Mouse (Mus musculus): Measurements from ENCODE around the gene Tfip11. TPM values are rescaled to one million over a fixed set of nuclear protein-coding genes. Genes with fewer than 3 reads are reported as not detected.

Gene Tfip11
- polyA plus RNA-seq, 1 experiment from 2014 or later: 27.1 TPM

DNA sequence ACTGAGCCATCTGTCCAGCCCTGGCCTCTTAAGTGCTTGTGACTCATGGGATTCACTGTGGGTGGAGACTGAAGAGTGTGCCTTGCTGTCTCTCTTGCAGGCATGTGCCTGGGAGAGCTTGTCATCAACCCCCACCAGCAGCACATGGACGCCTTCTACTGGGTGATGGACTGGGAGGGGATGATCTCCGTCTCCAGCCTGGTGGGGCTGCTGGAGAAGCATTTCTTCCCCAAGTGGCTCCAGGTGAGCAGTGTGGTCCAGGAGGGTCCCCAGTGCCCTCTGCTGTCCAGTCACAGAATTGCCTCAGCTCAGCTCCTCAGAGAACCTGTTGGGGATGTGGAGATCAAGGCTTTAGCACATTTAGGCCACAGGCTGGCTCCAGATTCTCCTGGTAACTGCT lies 9.3 kb downstream of the Tfip11 start:
- 19% methylated on average over 2 of the region's 2 CpGs for WGBS
- peak; percentile 67 for DNase-seq
- no peak overlapping the region for H3K4me3 ChIP-seq (ENCODE audit: low read depth, low read length)

DNA sequence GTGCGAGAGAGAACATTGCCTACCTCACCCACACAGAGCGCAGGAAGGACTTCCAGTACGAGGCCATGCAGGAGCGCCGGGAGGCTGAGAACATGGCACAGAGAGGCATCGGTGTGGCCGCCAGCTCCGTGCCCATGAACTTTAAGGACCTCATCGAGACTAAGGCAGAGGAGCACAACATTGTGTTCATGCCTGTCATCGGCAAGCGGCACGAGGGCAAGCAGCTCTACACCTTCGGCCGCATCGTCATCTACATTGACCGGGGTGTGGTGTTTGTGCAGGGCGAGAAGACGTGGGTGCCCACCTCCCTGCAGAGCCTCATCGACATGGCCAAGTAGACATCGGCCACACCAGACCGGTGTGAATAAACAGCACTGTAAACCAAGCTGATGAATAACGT lies 10.8 kb downstream of the Tfip11 start:
- WGBS: 92% methylated on average over 22 of the region's 22 CpGs
- DNase-seq (no peak), ATAC-seq (ENCODE audit: insufficient read depth) (no peak)
- Histone ChIP-seq H3K27ac (ENCODE audit: low read depth) (no peak overlapping the region), H3K4me1 (ENCODE audit: insufficient read depth) (0 out of 2 replicates have a peak, but pooled peaks cover 3% of the 10 kb centered on the region), H3K27me3 (ENCODE audit: insufficient read depth, low read length) (no peaks in the 10 kb centered on the region), H3K4me3 (ENCODE audit: low read depth, low read length) (no peak overlapping the region), H3K4me2 (no peak overlapping the region), H3K9me3 (ENCODE audit: low read depth, low read length) (no peaks in the 10 kb centered on the region), H3K9ac (no peak overlapping the region), H3K36me3 (ENCODE audit: insufficient read depth) (peaks cover 87% of the 10 kb centered on the region)
- no peak for TF ChIP-seq CTCF (IDR thresholded peaks at IDR 0.05; ENCODE audit: low read depth)

More for the DNA sequence above, 9.3 kb downstream of the Tfip11 start:
- no peak overlapping the region for H3K9ac ChIP-seq
- no peak overlapping the region for H3K4me2 ChIP-seq
- ATAC-seq (ENCODE audit: insufficient read depth): 0 out of 2 replicates have a peak, but pooled peaks have one; percentile 23
- peak; percentile 76 for TF ChIP-seq CTCF (IDR thresholded peaks at IDR 0.05; ENCODE audit: low read depth)
- H3K27me3 ChIP-seq (ENCODE audit: insufficient read depth, low read length): no peaks in the 10 kb centered on the region
- H3K27ac ChIP-seq (ENCODE audit: low read depth): no peak overlapping the region
- no peaks in the 10 kb centered on the region for H3K9me3 ChIP-seq (ENCODE audit: low read depth, low read length)
- H3K4me1 ChIP-seq (ENCODE audit: insufficient read depth): no peaks in the 10 kb centered on the region
- H3K36me3 ChIP-seq (ENCODE audit: insufficient read depth): peaks cover 97% of the 10 kb centered on the region

DNA sequence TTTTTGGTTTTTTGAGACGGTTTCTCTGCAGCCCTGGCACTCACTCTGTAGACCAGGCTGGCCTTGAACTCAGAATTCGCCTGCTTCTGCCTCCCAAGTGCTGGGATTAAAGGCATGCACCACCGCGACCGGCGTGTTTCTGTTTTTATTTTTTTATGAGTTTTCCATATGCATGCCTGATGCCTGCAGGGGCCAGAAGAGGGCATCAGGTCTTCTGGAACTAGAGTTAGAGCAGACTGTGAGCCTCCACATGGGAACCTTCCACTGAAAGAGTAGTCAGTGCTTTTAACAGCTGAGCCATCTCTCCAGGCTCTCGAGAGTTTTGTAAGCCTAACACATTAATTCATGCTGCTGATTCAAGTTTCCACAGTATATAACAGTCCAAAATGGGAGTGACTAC lies 13.1 kb downstream of the Tfip11 start:
- Histone ChIP-seq H3K4me2 (no peak overlapping the region), H3K27me3 (ENCODE audit: insufficient read depth, low read length) (no peaks in the 10 kb centered on the region), H3K4me3 (ENCODE audit: low read depth, low read length) (no peak overlapping the region), H3K27ac (ENCODE audit: low read depth) (no peak overlapping the region), H3K9me3 (ENCODE audit: low read depth, low read length) (no peaks in the 10 kb centered on the region), H3K4me1 (ENCODE audit: insufficient read depth) (0 out of 2 replicates have a peak, but pooled peaks cover 3% of the 10 kb centered on the region), H3K9ac (no peak overlapping the region), H3K36me3 (ENCODE audit: insufficient read depth) (peaks cover 64% of the 10 kb centered on the region)
- ATAC-seq (ENCODE audit: insufficient read depth): no peak
- DNase-seq: no peak
- no peak for TF ChIP-seq CTCF (IDR thresholded peaks at IDR 0.05; ENCODE audit: low read depth)
- 66% methylated on average over 7 of the region's 7 CpGs for WGBS

DNA sequence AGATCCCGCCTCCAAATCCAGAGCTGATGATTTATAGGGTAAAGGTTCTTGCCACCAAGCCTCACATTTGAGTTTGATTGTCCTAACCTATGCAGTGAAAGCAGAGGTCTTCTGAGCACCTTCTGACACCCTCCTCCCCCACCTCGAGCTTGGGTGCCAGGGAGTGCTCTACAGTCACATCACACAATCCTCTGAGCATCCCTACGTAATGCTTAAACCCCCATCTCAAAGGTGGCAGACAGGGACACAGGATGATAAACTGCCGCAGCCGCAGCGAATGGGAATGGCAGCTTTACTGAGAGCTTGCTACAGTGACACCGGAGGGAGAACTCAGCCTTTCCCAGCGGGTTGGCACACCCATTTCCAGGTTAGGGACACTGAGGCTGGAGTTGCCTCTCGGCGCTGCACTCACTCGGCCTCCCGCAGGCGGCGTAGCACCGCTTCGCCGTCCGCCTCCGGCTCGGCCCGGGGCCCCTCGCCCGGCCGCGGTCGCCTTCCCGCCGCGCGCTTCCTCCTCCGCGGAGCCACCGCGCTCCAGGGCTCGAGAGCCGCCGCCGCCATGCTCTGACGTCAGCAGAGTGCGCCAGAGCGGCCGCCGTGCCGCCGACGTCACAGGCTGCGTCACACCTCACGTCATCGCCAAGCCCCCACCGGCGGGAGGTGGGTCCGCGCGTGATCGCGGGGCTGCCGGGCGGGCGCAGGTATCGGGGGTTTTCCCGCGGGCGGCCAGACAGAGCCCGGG lies 16.5 kb downstream of the Tfip11 start, which contains the start of the genes Srrd and Hps4:
TSS of gene Srrd (minus strand) at position 578 of the 742 bp plus-strand sequence.
TSS of gene Hps4 (plus strand) at position 621 of the 742 bp plus-strand sequence.
- 2% methylated on average over 64 of the region's 64 CpGs for WGBS
- no peak for TF ChIP-seq CTCF (IDR thresholded peaks at IDR 0.05; ENCODE audit: low read depth)
- Histone ChIP-seq H3K36me3 (ENCODE audit: insufficient read depth) (peaks cover 42% of the 10 kb centered on the region), H3K9ac (peak within 1 kb of the TSS; percentile 88), H3K4me3 (ENCODE audit: low read depth, low read length) (peak within 1 kb of the TSS; percentile 92), H3K27ac (ENCODE audit: low read depth) (peak within 1 kb of the TSS; percentile 54; the same call in 1 of the 2 replicates), H3K27me3 (ENCODE audit: insufficient read depth, low read length) (no peaks in the 10 kb centered on the region), H3K9me3 (ENCODE audit: low read depth, low read length) (no peaks in the 10 kb centered on the region), H3K4me1 (ENCODE audit: insufficient read depth) (0 out of 2 replicates have a peak, but pooled peaks cover 3% of the 10 kb centered on the region), H3K4me2 (peak within 1 kb of the TSS; percentile 84)
- ATAC-seq (ENCODE audit: insufficient read depth): peak; percentile 73
- DNase-seq: peak; percentile 92

DNA sequence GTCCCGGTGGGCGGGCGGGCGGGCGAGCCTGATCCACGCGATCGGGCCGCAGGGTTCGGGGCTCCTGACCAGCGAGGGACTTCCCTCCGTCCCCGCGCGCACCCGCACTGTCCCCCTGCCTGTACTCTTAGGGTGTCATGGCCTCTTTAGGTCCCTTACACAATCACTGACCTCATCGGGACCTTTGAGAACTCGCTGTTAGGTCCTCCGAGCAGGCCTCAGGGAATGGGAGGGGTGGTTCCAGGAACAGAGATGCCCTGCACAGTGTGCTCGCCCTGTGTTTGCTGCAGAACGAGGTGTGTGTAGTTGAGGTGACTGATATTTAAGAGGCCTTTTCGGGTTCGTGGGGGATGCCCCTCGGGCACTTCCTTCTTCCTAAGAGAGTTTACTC lies 17.0 kb downstream of the Tfip11 start:
- peak overlapping the region; percentile 88 for H3K9ac ChIP-seq
- 0 out of 2 replicates have a peak, but pooled peaks cover 3% of the 10 kb centered on the region for H3K4me1 ChIP-seq (ENCODE audit: insufficient read depth)
- no peaks in the 10 kb centered on the region for H3K9me3 ChIP-seq (ENCODE audit: low read depth, low read length)
- TF ChIP-seq CTCF (IDR thresholded peaks at IDR 0.05; ENCODE audit: low read depth): no peak
- under 1% methylated on average over 17 of the region's 24 CpGs for WGBS
- peak overlapping the region; percentile 92 for H3K4me3 ChIP-seq (ENCODE audit: low read depth, low read length)
- H3K27ac ChIP-seq (ENCODE audit: low read depth): peak overlapping the region; percentile 54; the same call in 1 of the 2 replicates
- DNase-seq (peak; percentile 57), ATAC-seq (ENCODE audit: insufficient read depth) (peak; percentile 75)
- H3K27me3 ChIP-seq (ENCODE audit: insufficient read depth, low read length): no peaks in the 10 kb centered on the region
- H3K4me2 ChIP-seq: peak overlapping the region; percentile 84
- peaks cover 42% of the 10 kb centered on the region for H3K36me3 ChIP-seq (ENCODE audit: insufficient read depth)

DNA sequence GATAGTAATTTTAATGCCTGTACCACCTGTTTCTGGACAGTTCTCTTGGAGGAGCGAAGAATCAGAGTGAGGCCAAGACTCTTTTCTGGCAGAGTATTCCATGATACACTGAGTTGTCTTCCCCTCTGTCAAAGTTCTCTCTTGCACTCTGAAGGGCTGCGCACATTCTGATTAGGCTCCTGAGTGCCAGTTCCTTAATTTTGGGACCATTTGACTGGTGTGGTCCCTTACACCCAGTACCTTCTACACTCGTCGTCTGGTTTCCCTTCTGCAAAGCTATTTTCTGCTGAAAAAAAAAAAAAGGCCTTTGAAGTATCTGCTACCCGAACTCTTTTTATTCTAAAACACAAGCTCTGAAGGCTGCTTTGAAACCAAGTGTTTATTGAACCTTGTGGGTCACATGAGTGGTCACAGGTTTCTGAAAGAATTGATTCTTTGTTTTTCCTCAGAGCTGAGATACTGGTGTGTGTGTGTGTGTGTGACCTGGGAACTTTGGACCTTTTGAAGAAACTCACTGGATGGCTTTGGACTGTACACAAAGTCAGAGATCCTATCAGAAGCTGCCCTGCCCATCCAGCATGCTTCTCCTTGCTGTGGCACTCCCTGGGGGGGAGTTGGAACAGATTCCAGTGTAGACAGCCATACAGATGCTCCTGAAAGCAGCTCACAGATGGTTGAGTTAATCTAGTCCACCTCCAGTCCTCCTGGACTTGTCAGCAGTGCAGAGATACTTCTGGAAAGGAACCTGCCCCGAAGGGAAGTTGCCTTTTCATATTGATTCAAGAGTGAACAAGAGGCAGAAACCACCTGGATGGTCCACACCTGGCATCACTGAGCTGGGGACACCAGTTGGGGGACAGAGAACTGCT lies 18.2 kb downstream of the Tfip11 start:
- no peak overlapping the region for H3K4me3 ChIP-seq (ENCODE audit: low read depth, low read length)
- TF ChIP-seq CTCF (IDR thresholded peaks at IDR 0.05; ENCODE audit: low read depth): no peak
- no peak for DNase-seq
- no peak for ATAC-seq (ENCODE audit: insufficient read depth)
- WGBS: 74% methylated on average over 6 of the region's 6 CpGs
- H3K27me3 ChIP-seq (ENCODE audit: insufficient read depth, low read length): no peaks in the 10 kb centered on the region
- H3K27ac ChIP-seq (ENCODE audit: low read depth): no peak overlapping the region
- 0 out of 2 replicates have a peak, but pooled peaks cover 3% of the 10 kb centered on the region for H3K4me1 ChIP-seq (ENCODE audit: insufficient read depth)
- H3K9ac ChIP-seq: 0 out of 2 replicates have a peak overlapping the region, but pooled peaks have one; percentile 9
- H3K36me3 ChIP-seq (ENCODE audit: insufficient read depth): peaks cover 40% of the 10 kb centered on the region
- H3K9me3 ChIP-seq (ENCODE audit: low read depth, low read length): no peaks in the 10 kb centered on the region
- H3K4me2 ChIP-seq: no peak overlapping the region
